Mouse (Mus musculus): ENCODE results near the gene Crcp.

- TF ChIP-seq GATA1 (IDR thresholded peaks at IDR 0.05; ENCODE audit: low read length) (no peak), TAL1 (IDR thresholded peaks at IDR 0.05; ENCODE audit: low read length) (no peak)
Measured at GRCm38 (mm10) chr5:130037752-130038455, 8.8 kb downstream of the Crcp start.
